Mouse (Mus musculus): ENCODE data around the gene Gbx2.

GRCm38 (mm10) chr1:89919206-89919605 lies 11.8 kb downstream of the Gbx2 start:
- no peak for TF ChIP-seq CTCF (IDR thresholded peaks at IDR 0.05; ENCODE audit: control insufficient read depth, insufficient read depth, insufficient replicate concordance, low read depth, low read length)
- TF ChIP-seq POLR2A (IDR thresholded peaks at IDR 0.05; ENCODE audit: control insufficient read depth, low read depth, low read length), result no peak
